Mouse (Mus musculus): ENCODE results near the gene Fbxo21. TPM values are rescaled to one million over a fixed set of nuclear protein-coding genes. Genes with fewer than 3 reads are reported as not detected.

The Fbxo21 gene
- total and polyA plus RNA-seq, 3 experiments: 10.7 to 19.3 (median 13.7) TPM

GRCm38 (mm10) chr5:117987891-117988290 lies 11.4 kb downstream of the Fbxo21 start:
- dilution Hi-C loops (cut with MboI; ENCODE audit: extremely low pct_ligation_motif_present, extremely low pct_unique_long_range_greater_than_20kb, low sequenced_read_pairs): no loop called here
- in situ Hi-C loops (cut with MboI; ENCODE audit: low pct_ligation_motif_present, low pct_unique_long_range_greater_than_20kb, low sequenced_read_pairs): no loop called here
- no peak for TF ChIP-seq RAD21 (IDR thresholded peaks at IDR 0.05; ENCODE audit: low read depth, low read length)
- no peak for TF ChIP-seq CHD1 (IDR thresholded peaks at IDR 0.05; ENCODE audit: low read depth, low read length)
- TF ChIP-seq TCF12 (IDR thresholded peaks at IDR 0.05; ENCODE audit: low read depth, low read length): no peak
- no peak for TF ChIP-seq RCOR1 (conservative IDR thresholded peaks at IDR 0.05; ENCODE audit: low read depth, low read length)
- TF ChIP-seq E2F4 (IDR thresholded peaks at IDR 0.05; ENCODE audit: insufficient replicate concordance, low read depth, low read length): no peak
- TF ChIP-seq ZMIZ1 (IDR thresholded peaks at IDR 0.05; ENCODE audit: low read depth, low read length): no peak
- no peak for TF ChIP-seq POLR2AphosphoS2 (IDR thresholded peaks at IDR 0.05; ENCODE audit: low read depth, low read length)
- no peak for TF ChIP-seq ZNF384 (IDR thresholded peaks at IDR 0.05; ENCODE audit: low read depth, low read length)
- TF ChIP-seq KAT2A (IDR thresholded peaks at IDR 0.05; ENCODE audit: insufficient replicate concordance, low read length): no peak
- TF ChIP-seq CHD2 (IDR thresholded peaks at IDR 0.05; ENCODE audit: low read length): no peak
- no peak for TF ChIP-seq MYC (IDR thresholded peaks at IDR 0.05; ENCODE audit: low read depth, low read length)
- no peak for TF ChIP-seq POLR2A (IDR thresholded peaks at IDR 0.05; ENCODE audit: low read depth, low read length)
- no peak for TF ChIP-seq MAX (IDR thresholded peaks at IDR 0.05; ENCODE audit: low read length)
- TF ChIP-seq JUN (IDR thresholded peaks at IDR 0.05; ENCODE audit: insufficient read depth, low read depth, low read length): no peak
- no peak for TF ChIP-seq EP300 (IDR thresholded peaks at IDR 0.05; ENCODE audit: low read length)
- no peak for TF ChIP-seq CTCF (conservative IDR thresholded peaks at IDR 0.05 in 1 of 2, IDR thresholded peaks at IDR 0.05 in 1 of 2; ENCODE audit: low read depth in 2 of 2, low read length in 2 of 2)
- no peak for TF ChIP-seq MXI1 (IDR thresholded peaks at IDR 0.05; ENCODE audit: low read depth, low read length)
- TF ChIP-seq MAFK (IDR thresholded peaks at IDR 0.05; ENCODE audit: insufficient replicate concordance, low read length): no peak
- Histone ChIP-seq H3K79me2 (replicated peaks; ENCODE audit: control insufficient read depth, extremely low read depth, insufficient read depth, poor library complexity, severe bottlenecking) (no peaks in the 10 kb centered on the region), H3K9me3 (replicated peaks; ENCODE audit: low read length) (no peaks in the 10 kb centered on the region), H3K4me3 (replicated peaks in 1 of 3; ENCODE audit: low read depth in 2 of 3, low read length in 2 of 3, poor library complexity in 1 of 3) (no peak overlapping the region), H3K4me1 (ENCODE audit: control insufficient read depth in 1 of 2, insufficient read depth in 2 of 2) (peaks cover 0 to 12% of the 10 kb centered on the region in 2 experiments; a peak in 2 of 4 replicates), H3K27me3 (replicated peaks) (no peaks in the 10 kb centered on the region), H3K36me3 (replicated peaks in 1 of 2; ENCODE audit: control insufficient read depth in 1 of 2, insufficient read depth in 1 of 2, low read length in 1 of 2) (peaks cover 64 to 97% of the 10 kb centered on the region in 2 experiments), H3K9ac (ENCODE audit: insufficient read depth, low read depth) (no peak overlapping the region), H3K27ac (ENCODE audit: insufficient read depth, low read depth) (no peak overlapping the region), H3K4me2 (ENCODE audit: insufficient read depth, low read depth, poor library complexity, severe bottlenecking) (no peak overlapping the region)
- no peak for DNase-seq (ENCODE audit: extremely low read depth)

GRCm38 (mm10) chr5:117988367-117988766 lies 11.8 kb downstream of the Fbxo21 start:
- no peak overlapping the region for H3K27ac ChIP-seq (ENCODE audit: insufficient read depth, low read depth)
- peaks cover 63 to 96% of the 10 kb centered on the region in 2 experiments for H3K36me3 ChIP-seq (replicated peaks in 1 of 2; ENCODE audit: control insufficient read depth in 1 of 2, insufficient read depth in 1 of 2, low read length in 1 of 2)
- H3K4me1 ChIP-seq (ENCODE audit: control insufficient read depth in 1 of 2, insufficient read depth in 2 of 2): peaks cover 0 to 12% of the 10 kb centered on the region in 2 experiments; a peak in 2 of 4 replicates
- no peaks in the 10 kb centered on the region for H3K9me3 ChIP-seq (replicated peaks; ENCODE audit: low read length)
- no peaks in the 10 kb centered on the region for H3K27me3 ChIP-seq (replicated peaks)
- in situ Hi-C loops (cut with MboI; ENCODE audit: low pct_ligation_motif_present, low pct_unique_long_range_greater_than_20kb, low sequenced_read_pairs): no loop called here
- dilution Hi-C loops (cut with MboI; ENCODE audit: extremely low pct_ligation_motif_present, extremely low pct_unique_long_range_greater_than_20kb, low sequenced_read_pairs): no loop called here
- no peak for DNase-seq (ENCODE audit: extremely low read depth)
- no peak overlapping the region for H3K4me2 ChIP-seq (ENCODE audit: insufficient read depth, low read depth, poor library complexity, severe bottlenecking)
- H3K4me3 ChIP-seq (replicated peaks in 1 of 3; ENCODE audit: low read depth in 2 of 3, low read length in 2 of 3, poor library complexity in 1 of 3): no peak overlapping the region
- H3K9ac ChIP-seq (ENCODE audit: insufficient read depth, low read depth): no peak overlapping the region
- no peaks in the 10 kb centered on the region for H3K79me2 ChIP-seq (replicated peaks; ENCODE audit: control insufficient read depth, extremely low read depth, insufficient read depth, poor library complexity, severe bottlenecking)
- TF ChIP-seq EP300 (IDR thresholded peaks at IDR 0.05; ENCODE audit: low read length) (no peak), ETS1 (conservative IDR thresholded peaks at IDR 0.05; ENCODE audit: low read depth, low read length) (no peak), GABPA (IDR thresholded peaks at IDR 0.05; ENCODE audit: insufficient replicate concordance, low read depth, low read length) (no peak), HCFC1 (IDR thresholded peaks at IDR 0.05; ENCODE audit: low read depth, low read length) (no peak), POLR2A (IDR thresholded peaks at IDR 0.05; ENCODE audit: low read depth, low read length) (no peak), ZNF384 (IDR thresholded peaks at IDR 0.05; ENCODE audit: low read depth, low read length) (no peak), MEF2A (IDR thresholded peaks at IDR 0.05; ENCODE audit: borderline replicate concordance, low read depth, low read length) (no peak), ZKSCAN1 (IDR thresholded peaks at IDR 0.05; ENCODE audit: borderline replicate concordance, low read depth, low read length) (no peak), IRF4 (IDR thresholded peaks at IDR 0.05; ENCODE audit: low read depth, low read length) (no peak), NRF1 (IDR thresholded peaks at IDR 0.05; ENCODE audit: low read depth, low read length) (no peak), ZMIZ1 (IDR thresholded peaks at IDR 0.05; ENCODE audit: low read depth, low read length) (no peak), CHD1 (IDR thresholded peaks at IDR 0.05; ENCODE audit: low read depth, low read length) (no peak), KAT2A (IDR thresholded peaks at IDR 0.05; ENCODE audit: insufficient replicate concordance, low read length) (no peak), USF1 (IDR thresholded peaks at IDR 0.05; ENCODE audit: low read depth, low read length) (no peak), JUND (conservative IDR thresholded peaks at IDR 0.05; ENCODE audit: low read depth, low read length) (no peak), MAFK (IDR thresholded peaks at IDR 0.05; ENCODE audit: insufficient replicate concordance, low read length) (no peak)

Data from CH12.LX (cell line).